Mouse (Mus musculus): Measurements from ENCODE around the gene Fosl1. TPM values are rescaled to one million over a fixed set of nuclear protein-coding genes. Genes with fewer than 3 reads are reported as not detected.

Fosl1 gene
- polyA plus RNA-seq, 1 experiment from 2014 or later = not detected

DNA sequence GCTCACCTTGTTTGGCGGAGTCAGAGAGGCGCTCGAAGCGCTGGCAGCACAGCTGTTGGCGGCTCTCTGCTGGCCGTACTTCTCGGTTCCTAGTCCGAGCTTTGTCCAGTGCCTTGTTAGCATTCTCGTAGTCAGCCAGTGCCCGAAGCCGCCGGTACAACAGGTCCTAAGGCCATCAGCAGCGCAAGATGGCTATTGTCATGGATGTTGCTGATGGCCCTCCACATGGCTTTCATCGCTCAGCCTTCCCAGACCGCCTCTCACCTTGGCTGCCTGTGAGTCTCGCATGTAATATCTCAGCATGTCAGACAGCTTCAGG, 48.7 kb downstream of the Fosl1 start:
- H3K9ac ChIP-seq (ENCODE audit: low read depth, low read length) = no peak overlapping the region
- H3K27me3 ChIP-seq (replicated peaks; ENCODE audit: control insufficient read depth, insufficient read depth, low read length) = no peaks in the 10 kb centered on the region
- H3K9me3 ChIP-seq (ENCODE audit: control insufficient read depth, low read length) = no peaks in the 10 kb centered on the region
- H3K36me3 ChIP-seq (ENCODE audit: control insufficient read depth, insufficient read depth, low read length) = peaks cover 31% of the 10 kb centered on the region
- H3K4me2 ChIP-seq (ENCODE audit: low read length) = no peak overlapping the region
- no peak overlapping the region for H3K27ac ChIP-seq (ENCODE audit: low read depth, low read length)
- no peak overlapping the region for H3K4me3 ChIP-seq (ENCODE audit: low read length)
- 88% methylated on average over 16 of the region's 16 CpGs for WGBS
- no peak for ATAC-seq
- H3K4me1 ChIP-seq (ENCODE audit: control insufficient read depth, insufficient read depth, low read depth, low read length) = peaks cover 16% of the 10 kb centered on the region

DNA sequence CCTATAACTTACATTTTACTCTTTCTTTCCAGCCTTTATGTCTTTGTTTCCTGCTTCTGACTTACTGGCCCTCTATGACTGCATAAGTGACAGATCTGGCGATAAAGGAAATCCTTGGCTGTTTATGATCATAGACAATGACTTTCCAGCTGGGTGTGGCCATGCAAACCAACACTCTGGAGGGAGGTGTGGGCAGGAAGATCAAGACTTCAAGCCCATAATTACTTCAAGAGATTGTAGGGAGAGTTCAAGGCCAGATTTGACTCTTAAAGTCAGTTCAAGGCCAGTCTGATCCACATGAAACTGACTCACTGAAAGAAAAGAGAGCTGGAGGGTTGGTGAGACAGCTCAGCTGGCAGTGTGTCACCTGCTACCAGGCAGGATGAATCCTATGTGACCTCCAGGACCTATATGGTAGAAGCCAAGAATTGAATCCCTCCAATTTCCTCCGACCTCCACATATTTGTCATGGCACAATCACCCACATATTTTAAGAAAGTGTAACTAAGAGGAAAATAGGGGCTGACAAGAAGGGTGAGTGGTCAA, 53.1 kb downstream of the Fosl1 start:
- no peak overlapping the region for H3K4me2 ChIP-seq (ENCODE audit: low read length)
- no peak overlapping the region for H3K9ac ChIP-seq (ENCODE audit: low read depth, low read length)
- no peak for ATAC-seq
- WGBS = 93% methylated on average over 2 of the region's 2 CpGs
- no peak overlapping the region for H3K27ac ChIP-seq (ENCODE audit: low read depth, low read length)
- H3K4me1 ChIP-seq (ENCODE audit: control insufficient read depth, insufficient read depth, low read depth, low read length) = no peaks in the 10 kb centered on the region
- no peaks in the 10 kb centered on the region for H3K27me3 ChIP-seq (replicated peaks; ENCODE audit: control insufficient read depth, insufficient read depth, low read length)
- H3K9me3 ChIP-seq (ENCODE audit: control insufficient read depth, low read length) = no peaks in the 10 kb centered on the region
- no peak overlapping the region for H3K4me3 ChIP-seq (ENCODE audit: low read length)
- H3K36me3 ChIP-seq (ENCODE audit: control insufficient read depth, insufficient read depth, low read length) = peaks cover 15% of the 10 kb centered on the region

DNA sequence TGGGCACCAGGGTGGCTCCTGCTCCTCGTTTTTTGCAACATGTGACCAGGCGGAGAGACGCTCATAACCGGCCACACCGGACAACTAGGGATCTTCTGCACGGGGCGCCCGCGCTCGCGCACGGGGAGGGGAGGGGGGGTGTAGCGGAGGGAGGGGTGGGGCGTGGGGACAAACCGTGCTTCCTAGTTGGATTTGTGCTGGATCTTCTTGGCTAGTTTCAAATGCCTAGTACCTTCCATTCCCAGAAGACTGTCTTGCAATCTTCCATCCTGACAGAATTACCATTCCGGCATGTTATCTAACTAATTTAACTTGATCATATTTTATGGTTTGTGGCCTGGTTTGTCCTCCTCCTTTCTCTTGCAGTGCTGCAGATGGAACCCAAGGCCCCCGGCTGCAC, 56.3 kb downstream of the Fosl1 start, which contains the start of gene 1700020D05Rik:
1700020D05Rik (minus strand) TSS at position 101 of the 400 bp plus-strand sequence.
- H3K27me3 ChIP-seq (replicated peaks; ENCODE audit: control insufficient read depth, insufficient read depth, low read length) = no peaks in the 10 kb centered on the region
- no peak for ATAC-seq
- H3K9me3 ChIP-seq (ENCODE audit: control insufficient read depth, low read length) = no peaks in the 10 kb centered on the region
- H3K4me3 ChIP-seq (ENCODE audit: low read length) = no peak within 1 kb of the TSS
- H3K9ac ChIP-seq (ENCODE audit: low read depth, low read length) = no peak within 1 kb of the TSS
- 69% methylated on average over 15 of the region's 17 CpGs for WGBS
- H3K4me1 ChIP-seq (ENCODE audit: control insufficient read depth, insufficient read depth, low read depth, low read length) = no peaks in the 10 kb centered on the region
- no peak within 1 kb of the TSS for H3K27ac ChIP-seq (ENCODE audit: low read depth, low read length)
- H3K36me3 ChIP-seq (ENCODE audit: control insufficient read depth, insufficient read depth, low read length) = peaks cover 5% of the 10 kb centered on the region
- no peak within 1 kb of the TSS for H3K4me2 ChIP-seq (ENCODE audit: low read length)

Other genes with a start within 250 kb of the Fosl1 start
- 47.6 and 56.9 TPM in 2 replicates for gene Pacs1, start 174.4 kb upstream of the Fosl1 start, polyA plus RNA-seq (2015; fragmentation: Nextera tagmentation; extraction: Ambion mirVana)
- 308 and 315 TPM in 2 replicates for gene Sf3b2, start 152.1 kb upstream of the Fosl1 start, polyA plus RNA-seq (2015; fragmentation: Nextera tagmentation; extraction: Ambion mirVana)
- gene Gal3st3, start 149.2 kb upstream of the Fosl1 start, polyA plus RNA-seq (2015; fragmentation: Nextera tagmentation; extraction: Ambion mirVana) = 42.3 and 48.3 TPM in 2 replicates
- gene Catsper1, start 111.8 kb upstream of the Fosl1 start, polyA plus RNA-seq (2015; fragmentation: Nextera tagmentation; extraction: Ambion mirVana) = not detected in 2 replicates
- gene Cst6, start 98.0 kb upstream of the Fosl1 start, polyA plus RNA-seq (2015; fragmentation: Nextera tagmentation; extraction: Ambion mirVana) = 9.8 and 11.9 TPM in 2 replicates
- gene Eif1ad, start 80.8 kb upstream of the Fosl1 start, polyA plus RNA-seq (2015; fragmentation: Nextera tagmentation; extraction: Ambion mirVana) = 40.6 and 44.4 TPM in 2 replicates
- 315 and 333 TPM in 2 replicates for gene Banf1, start 80.4 kb upstream of the Fosl1 start, polyA plus RNA-seq (2015; fragmentation: Nextera tagmentation; extraction: Ambion mirVana)
- gene Sart1, start 58.8 kb upstream of the Fosl1 start, polyA plus RNA-seq (2015; fragmentation: Nextera tagmentation; extraction: Ambion mirVana) = 58.8 and 66.0 TPM in 2 replicates
- 0.36 TPM in 1 of 2 replicates, not detected in the other for gene Tsga10ip, start 45.0 kb upstream of the Fosl1 start, polyA plus RNA-seq (2015; fragmentation: Nextera tagmentation; extraction: Ambion mirVana)
- 301 and 318 TPM in 2 replicates for gene Drap1, start 22.6 kb upstream of the Fosl1 start, polyA plus RNA-seq (2015; fragmentation: Nextera tagmentation; extraction: Ambion mirVana)
- gene AI837181, start 22.4 kb upstream of the Fosl1 start, polyA plus RNA-seq (2015; fragmentation: Nextera tagmentation; extraction: Ambion mirVana) = 38.5 and 72.7 TPM in 2 replicates
- 11.4 and 12.4 TPM in 2 replicates for gene Ccdc85b, start 10.3 kb downstream of the Fosl1 start, polyA plus RNA-seq (2015; fragmentation: Nextera tagmentation; extraction: Ambion mirVana)
- gene Fibp, start 13.1 kb downstream of the Fosl1 start, polyA plus RNA-seq (2015; fragmentation: Nextera tagmentation; extraction: Ambion mirVana) = 147 and 153 TPM in 2 replicates
- 4.5 TPM in 2 replicates for gene Ctsw, start 21.0 kb downstream of the Fosl1 start, polyA plus RNA-seq (2015; fragmentation: Nextera tagmentation; extraction: Ambion mirVana)
- gene Efemp2, start 26.4 kb downstream of the Fosl1 start, polyA plus RNA-seq (2015; fragmentation: Nextera tagmentation; extraction: Ambion mirVana) = 44.2 and 53.1 TPM in 2 replicates
- gene Mus81, start 40.9 kb downstream of the Fosl1 start, polyA plus RNA-seq (2015; fragmentation: Nextera tagmentation; extraction: Ambion mirVana) = 50.9 and 54.5 TPM in 2 replicates
- 3,487 and 3,609 TPM in 2 replicates for gene Cfl1, start 42.9 kb downstream of the Fosl1 start, polyA plus RNA-seq (2015; fragmentation: Nextera tagmentation; extraction: Ambion mirVana)
- 0.15 TPM in 1 of 2 replicates, not detected in the other for gene 1700020D05Rik, start 56.2 kb downstream of the Fosl1 start, polyA plus RNA-seq (2015; fragmentation: Nextera tagmentation; extraction: Ambion mirVana)
- gene Snx32, start 63.0 kb downstream of the Fosl1 start, polyA plus RNA-seq (2015; fragmentation: Nextera tagmentation; extraction: Ambion mirVana) = 92.7 and 101 TPM in 2 replicates
- 0.11 and 0.20 TPM in 2 replicates for gene Ovol1, start 113.1 kb downstream of the Fosl1 start, polyA plus RNA-seq (2015; fragmentation: Nextera tagmentation; extraction: Ambion mirVana)
- 3.4 and 3.5 TPM in 2 replicates for gene Ap5b1, start 120.5 kb downstream of the Fosl1 start, polyA plus RNA-seq (2015; fragmentation: Nextera tagmentation; extraction: Ambion mirVana)
- gene Rnaseh2c, start 154.3 kb downstream of the Fosl1 start, polyA plus RNA-seq (2015; fragmentation: Nextera tagmentation; extraction: Ambion mirVana) = 62.0 and 75.4 TPM in 2 replicates
- gene Kat5, start 162.7 kb downstream of the Fosl1 start, polyA plus RNA-seq (2015; fragmentation: Nextera tagmentation; extraction: Ambion mirVana) = 63.3 and 70.6 TPM in 2 replicates
- 35.7 and 38.7 TPM in 2 replicates for gene Rela, start 189.9 kb downstream of the Fosl1 start, polyA plus RNA-seq (2015; fragmentation: Nextera tagmentation; extraction: Ambion mirVana)
- 14.3 and 19.1 TPM in 2 replicates for gene Sipa1, start 216.2 kb downstream of the Fosl1 start, polyA plus RNA-seq (2015; fragmentation: Nextera tagmentation; extraction: Ambion mirVana)
- gene Map3k11, start 241.2 kb downstream of the Fosl1 start, polyA plus RNA-seq (2015; fragmentation: Nextera tagmentation; extraction: Ambion mirVana) = 9.2 and 13.2 TPM in 2 replicates
- 22.6 and 24.8 TPM in 2 replicates for gene Pcnx3, start 241.4 kb downstream of the Fosl1 start, polyA plus RNA-seq (2015; fragmentation: Nextera tagmentation; extraction: Ambion mirVana)